Mouse (Mus musculus): ENCODE results near the gene Brca1. TPM values are rescaled to one million over a fixed set of nuclear protein-coding genes. Genes with fewer than 3 reads are reported as not detected.

Brca1 gene
- polyA plus RNA-seq, 1 experiment: 0.67 TPM

GRCm38 (mm10) chr11:101556541-101556940, 4.8 kb upstream of the Brca1 start:
- Histone ChIP-seq H3K4me1 (ENCODE audit: control insufficient read depth, insufficient read depth, low read length) (no peaks in the 10 kb centered on the region), H3K4me3 (replicated peaks; ENCODE audit: insufficient read depth, low read depth, low read length) (no peak overlapping the region), H3K27ac (ENCODE audit: insufficient read depth, low read length) (no peak overlapping the region), H3K27me3 (ENCODE audit: control insufficient read depth, insufficient read depth, low read length) (no peaks in the 10 kb centered on the region)
- DNase-seq: no peak
- TF ChIP-seq CTCF (IDR thresholded peaks at IDR 0.05; ENCODE audit: borderline replicate concordance, insufficient read depth, low read depth, low read length) (no peak), POLR2A (IDR thresholded peaks at IDR 0.05; ENCODE audit: borderline replicate concordance, insufficient read depth, low read length) (no peak)
- 71% methylated on average over 7 of the region's 7 CpGs for WGBS

GRCm38 (mm10) chr11:101553354-101553930, 1.7 kb upstream of the Brca1 start:
- WGBS: 7% methylated on average over 8 of the region's 8 CpGs

GRCm38 (mm10) chr11:101552476-101553300, 933 bp upstream of the Brca1 start:
- under 1% methylated on average over 37 of the region's 37 CpGs for WGBS
- TF ChIP-seq POLR2A (IDR thresholded peaks at IDR 0.05; ENCODE audit: borderline replicate concordance, insufficient read depth, low read length) (peak; percentile 89), CTCF (IDR thresholded peaks at IDR 0.05; ENCODE audit: borderline replicate concordance, insufficient read depth, low read depth, low read length) (no peak)
- H3K4me1 ChIP-seq (ENCODE audit: control insufficient read depth, insufficient read depth, low read length): no peaks in the 10 kb centered on the region
- H3K4me3 ChIP-seq (replicated peaks; ENCODE audit: insufficient read depth, low read depth, low read length): peak overlapping the region; percentile 89
- peak; percentile 98 to 100 for DNase-seq
- peak overlapping the region; percentile 93 for H3K27ac ChIP-seq (ENCODE audit: insufficient read depth, low read length)
- H3K27me3 ChIP-seq (ENCODE audit: control insufficient read depth, insufficient read depth, low read length): no peaks in the 10 kb centered on the region

More at GRCm38 (mm10) chr11:101553354-101553930, 1.7 kb upstream of the Brca1 start:
- Histone ChIP-seq H3K4me1 (ENCODE audit: control insufficient read depth, insufficient read depth, low read length) (no peaks in the 10 kb centered on the region), H3K4me3 (replicated peaks; ENCODE audit: insufficient read depth, low read depth, low read length) (peak overlapping the region; percentile 86), H3K27me3 (ENCODE audit: control insufficient read depth, insufficient read depth, low read length) (no peaks in the 10 kb centered on the region), H3K27ac (ENCODE audit: insufficient read depth, low read length) (no peak overlapping the region; the same call in 1 of the 2 replicates)
- no peak for DNase-seq
- TF ChIP-seq CTCF (IDR thresholded peaks at IDR 0.05; ENCODE audit: borderline replicate concordance, insufficient read depth, low read depth, low read length) (no peak), POLR2A (IDR thresholded peaks at IDR 0.05; ENCODE audit: borderline replicate concordance, insufficient read depth, low read length) (no peak)

GRCm38 (mm10) chr11:101548526-101548925, 3.2 kb downstream of the Brca1 start:
- DNase-seq: no peak
- TF ChIP-seq CTCF (IDR thresholded peaks at IDR 0.05; ENCODE audit: borderline replicate concordance, insufficient read depth, low read depth, low read length): no peak
- no peak for TF ChIP-seq POLR2A (IDR thresholded peaks at IDR 0.05; ENCODE audit: borderline replicate concordance, insufficient read depth, low read length)
- Histone ChIP-seq H3K4me1 (ENCODE audit: control insufficient read depth, insufficient read depth, low read length) (no peaks in the 10 kb centered on the region), H3K27me3 (ENCODE audit: control insufficient read depth, insufficient read depth, low read length) (no peaks in the 10 kb centered on the region), H3K27ac (ENCODE audit: insufficient read depth, low read length) (no peak overlapping the region), H3K4me3 (replicated peaks; ENCODE audit: insufficient read depth, low read depth, low read length) (no peak overlapping the region)

GRCm38 (mm10) chr11:101544132-101544531, 7.6 kb downstream of the Brca1 start:
- no peak for DNase-seq
- H3K4me3 ChIP-seq (replicated peaks; ENCODE audit: insufficient read depth, low read depth, low read length): no peak overlapping the region
- WGBS: 63% methylated on average over 1 of the region's 1 CpGs
- H3K27ac ChIP-seq (ENCODE audit: insufficient read depth, low read length): no peak overlapping the region
- H3K27me3 ChIP-seq (ENCODE audit: control insufficient read depth, insufficient read depth, low read length): no peaks in the 10 kb centered on the region
- H3K4me1 ChIP-seq (ENCODE audit: control insufficient read depth, insufficient read depth, low read length): no peaks in the 10 kb centered on the region
- TF ChIP-seq POLR2A (IDR thresholded peaks at IDR 0.05; ENCODE audit: borderline replicate concordance, insufficient read depth, low read length) (no peak), CTCF (IDR thresholded peaks at IDR 0.05; ENCODE audit: borderline replicate concordance, insufficient read depth, low read depth, low read length) (no peak)

- Histone ChIP-seq H3K4me1 (ENCODE audit: control insufficient read depth, insufficient read depth, low read length) (no peaks in the 10 kb centered on the region), H3K4me3 (replicated peaks; ENCODE audit: insufficient read depth, low read depth, low read length) (no peak overlapping the region), H3K27me3 (ENCODE audit: control insufficient read depth, insufficient read depth, low read length) (no peaks in the 10 kb centered on the region), H3K27ac (ENCODE audit: insufficient read depth, low read length) (no peak overlapping the region)
- 86% methylated on average over 9 of the region's 9 CpGs for WGBS
- no peak for TF ChIP-seq POLR2A (IDR thresholded peaks at IDR 0.05; ENCODE audit: borderline replicate concordance, insufficient read depth, low read length)
- no peak for TF ChIP-seq CTCF (IDR thresholded peaks at IDR 0.05; ENCODE audit: borderline replicate concordance, insufficient read depth, low read depth, low read length)
- no peak for DNase-seq
Measured at GRCm38 (mm10) chr11:101543533-101543932, 8.2 kb downstream of the Brca1 start.

GRCm38 (mm10) chr11:101526686-101527085, 25.1 kb downstream of the Brca1 start:
- WGBS: 53% methylated on average over 4 of the region's 4 CpGs
- no peak for DNase-seq
- peaks cover 2% of the 10 kb centered on the region; the same call in 1 of the 2 replicates for H3K4me1 ChIP-seq (ENCODE audit: control insufficient read depth, insufficient read depth, low read length)
- no peaks in the 10 kb centered on the region for H3K27me3 ChIP-seq (ENCODE audit: control insufficient read depth, insufficient read depth, low read length)
- H3K4me3 ChIP-seq (replicated peaks; ENCODE audit: insufficient read depth, low read depth, low read length): no peak overlapping the region
- no peak overlapping the region for H3K27ac ChIP-seq (ENCODE audit: insufficient read depth, low read length)
- TF ChIP-seq POLR2A (IDR thresholded peaks at IDR 0.05; ENCODE audit: borderline replicate concordance, insufficient read depth, low read length): no peak
- no peak for TF ChIP-seq CTCF (IDR thresholded peaks at IDR 0.05; ENCODE audit: borderline replicate concordance, insufficient read depth, low read depth, low read length)

Measured in cerebellum, adult 2 months (tissue).